Mouse (Mus musculus) heart, adult 9 months (tissue): ENCODE results near the gene Pon2.
"Not testable (repeated sequence)": the region's sequence is repeated elsewhere in the genome, so short reads cannot be mapped to it uniquely, and the experiment has no call there.

Experiments used
- DNase-seq, 2 experiments: peaks; one replicate each; pipeline ENCODE4 v3.0.0; 2022; ENCODE audit warnings: low spot score in 2 of 2

Pon2 gene

DNA sequence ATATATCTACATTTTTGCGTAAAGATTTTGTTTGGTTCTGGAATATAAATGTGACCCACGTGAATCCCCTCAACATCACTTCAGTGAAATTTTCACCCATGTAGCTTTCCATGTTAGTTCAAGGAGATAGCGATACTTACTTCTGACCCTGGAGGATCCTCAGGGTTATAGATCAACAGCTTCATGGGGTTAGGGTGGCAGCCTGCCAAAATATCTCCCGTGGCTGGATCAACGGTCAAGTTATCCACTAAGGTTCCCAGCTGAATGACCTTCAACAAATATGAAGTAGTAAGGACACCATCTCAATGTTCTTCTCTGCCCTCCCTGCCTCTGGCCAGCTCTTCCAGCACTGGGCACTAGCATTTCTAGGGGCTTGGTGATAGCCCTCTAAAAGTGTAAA lies 68.0 kb downstream of the Pon2 start:
- no peak for DNase-seq

DNA sequence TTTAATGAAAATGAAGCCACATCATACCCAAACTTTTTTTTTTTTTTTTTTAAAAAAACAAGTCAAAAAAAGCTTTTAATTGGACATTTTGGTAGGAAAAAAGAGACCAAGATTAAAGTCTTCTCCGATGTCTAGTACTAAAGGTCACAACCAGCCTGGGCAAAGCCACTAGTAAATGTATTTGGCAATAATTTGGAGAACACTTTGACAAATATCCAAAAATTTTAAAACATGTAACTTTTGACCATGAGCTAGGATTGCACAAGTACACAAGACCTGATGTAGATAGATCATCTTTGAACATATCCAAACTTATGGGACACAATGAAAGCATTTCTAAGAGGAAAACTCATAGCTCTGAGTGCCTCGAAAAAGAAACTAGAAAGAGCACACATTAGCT lies 74.7 kb downstream of the Pon2 start:
- DNase-seq = not testable (repeated sequence)

DNA sequence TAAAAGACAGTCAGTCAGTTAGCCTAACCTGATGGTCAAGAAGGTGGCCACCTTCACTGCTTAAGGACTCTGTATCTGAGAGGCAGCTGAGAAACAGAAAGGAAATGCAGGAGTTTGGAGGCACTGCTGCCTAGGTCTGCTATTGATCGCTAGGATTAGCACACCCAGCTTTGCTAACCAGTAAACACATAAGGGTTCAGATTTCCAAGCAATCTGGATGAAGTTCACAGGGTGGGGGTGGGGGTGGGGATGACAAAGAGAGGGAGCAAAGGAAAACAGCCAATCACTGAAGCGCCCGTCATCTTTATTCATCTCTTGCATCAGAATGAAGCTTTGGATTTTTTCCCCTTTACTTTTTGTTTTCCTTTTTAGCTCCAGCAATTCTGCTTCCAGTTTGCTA lies 76.2 kb downstream of the Pon2 start:
- no peak for DNase-seq

DNA sequence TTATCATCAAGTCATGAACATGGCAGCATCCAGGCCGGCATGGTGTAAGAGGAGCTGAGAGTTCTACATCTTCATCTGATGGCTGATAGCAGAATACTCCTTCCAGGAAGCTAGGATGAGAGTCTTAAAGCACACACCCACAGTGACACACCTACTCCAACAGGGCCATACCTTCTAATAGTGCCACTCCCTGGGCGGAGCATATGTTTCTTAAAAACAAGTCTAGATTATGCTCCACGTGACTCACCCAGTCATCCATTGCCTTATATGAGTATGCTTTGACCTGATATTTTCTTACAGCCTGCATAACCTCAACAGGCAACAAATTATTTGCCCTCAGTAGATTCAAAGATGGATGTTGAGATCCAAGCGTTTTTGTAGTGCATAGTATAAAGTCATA lies 80.1 kb downstream of the Pon2 start:
- DNase-seq = no peak
